Mouse (Mus musculus) intestine, postnatal 0 days (tissue): ENCODE results near the gene Vmn2r37. TPM values are rescaled to one million over a fixed set of nuclear protein-coding genes. Genes with fewer than 3 reads are reported as not detected.
"Not testable (repeated sequence)": the region's sequence is repeated elsewhere in the genome, so short reads cannot be mapped to it uniquely, and the experiment has no call there.

Experiments used
- ATAC-seq: fragments of 200-750 bp; cut with Nextera tagmentation; 2 replicates; pipeline ENCODE4 v1.8.0; 2017; ENCODE audit warnings: mild to moderate bottlenecking, moderate TSS enrichment, moderate library complexity
- H3K27ac ChIP-seq: fragments of 300-500 bp; sonication (generic); 2 replicates; pipeline ENCODE4 v1.5.1; 2014; ENCODE audit warnings: mild to moderate bottlenecking, low read depth, low read length, moderate library complexity
- H3K27me3 ChIP-seq: fragments of 300-500 bp; sonication (generic); replicated peaks from 2 replicates; pipeline ENCODE4 v1.6.1; 2014; ENCODE audit warnings: low read length, mixed read lengths; ENCODE audit not compliant: control insufficient read depth, insufficient read depth
- H3K36me3 ChIP-seq: fragments of 300-500 bp; sonication (generic); 2 replicates; pipeline ENCODE4 v1.6.1; 2014; ENCODE audit warnings: mild to moderate bottlenecking, moderate library complexity; ENCODE audit not compliant: control insufficient read depth, insufficient read depth
- H3K4me1 ChIP-seq: fragments of 300-500 bp; sonication (generic); replicated peaks from 2 replicates; pipeline ENCODE4 v1.6.1; 2014; ENCODE audit warnings: antibody characterized with exemption, low read length, mixed read lengths; ENCODE audit not compliant: control insufficient read depth, insufficient read depth
- H3K4me2 ChIP-seq: fragments of 300-500 bp; sonication (generic); replicated peaks from 2 replicates; pipeline ENCODE4 v1.6.1; 2014; ENCODE audit warnings: low read depth, mild to moderate bottlenecking, moderate library complexity
- H3K4me3 ChIP-seq: fragments of 300-500 bp; sonication (generic); 2 replicates; pipeline ENCODE4 v1.5.1; 2014; ENCODE audit warnings: low read depth, low read length
- H3K9ac ChIP-seq: fragments of 300-500 bp; sonication (generic); 2 replicates; pipeline ENCODE4 v1.6.1; 2014; ENCODE audit warnings: mild to moderate bottlenecking, low read depth, low read length
- H3K9me3 ChIP-seq: fragments of 300-500 bp; sonication (generic); 2 replicates; pipeline ENCODE4 v1.6.1; 2016; ENCODE audit warnings: mixed run types; ENCODE audit not compliant: control insufficient read depth
- WGBS: fragments of 180-500 bp; shearing (Covaris S2); extraction: QIAGEN DNeasy Blood & Tissue Kit; methylation state at CpG from one replicate; pipeline ENCODE4 v1.1.7; 2014; 5-methylcytosine and 5-hydroxymethylcytosine counted together
- polyA plus RNA-seq: library from polyadenylated mRNA; unstranded; fragments of >200 nt; fragmentation: Nextera tagmentation; extraction: Ambion mirVana; gene quantifications from 2 replicates; pipeline ENCODE4 v1.2.1, GENCODE M21; 2015

Gene Vmn2r37
- not detected in 2 replicates for polyA plus RNA-seq

- not testable (repeated sequence) for H3K4me3 ChIP-seq, H3K4me2 ChIP-seq, H3K36me3 ChIP-seq, H3K27ac ChIP-seq, H3K27me3 ChIP-seq, ATAC-seq, H3K9ac ChIP-seq, H3K9me3 ChIP-seq, H3K4me1 ChIP-seq
- WGBS, result 45% methylated on average over 1 of the region's 2 CpGs
Observed at GRCm38 (mm10) chr7:9223553-9223952, at the start of gene Vmn2r37. Gene Vmn2r37 (minus strand): TSS chr7:9223653.

Other genes starting within 250 kb of the Vmn2r37 start
- not detected in 2 replicates for gene Vmn2r39, start 192.9 kb downstream of the Vmn2r37 start, polyA plus RNA-seq
- not detected in 2 replicates for gene Vmn2r38, start 125.8 kb downstream of the Vmn2r37 start, polyA plus RNA-seq